Mouse (Mus musculus): ENCODE data around the gene Reep3.

GRCm38 (mm10) chr10:67049621-67050020 lies 47.1 kb downstream of the Reep3 start:
- TF ChIP-seq POLR2A (IDR thresholded peaks at IDR 0.05; ENCODE audit: control insufficient read depth, extremely low read depth, insufficient read depth, low read length, poor library complexity) (no peak), CTCF (IDR thresholded peaks at IDR 0.05; ENCODE audit: borderline replicate concordance, control insufficient read depth, extremely low read depth, insufficient read depth, low read length, poor library complexity) (no peak)
